Mouse (Mus musculus): ENCODE measurements around the gene Cfb.

DNA sequence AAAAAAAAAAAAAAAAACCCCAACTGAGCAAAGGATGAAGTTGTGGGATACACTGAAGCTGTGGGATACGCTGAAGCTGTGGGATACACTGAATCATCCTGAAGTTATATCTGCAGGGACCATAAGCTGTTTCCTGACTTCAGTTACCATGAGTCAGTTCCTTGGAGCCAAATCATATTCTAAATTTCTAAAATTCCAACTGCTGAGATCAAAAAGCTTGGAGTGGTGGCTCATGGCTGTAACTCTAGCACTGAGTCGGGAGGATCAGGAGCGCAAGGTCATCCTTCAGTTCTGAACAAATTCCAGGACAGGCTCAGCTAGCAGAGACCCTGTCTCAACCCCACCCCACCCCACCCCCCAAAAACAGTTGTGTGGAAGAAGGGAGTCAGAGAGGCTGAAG, 23.3 kb upstream of the Cfb start:
- no peak for TF ChIP-seq CTCF (IDR thresholded peaks at IDR 0.05; ENCODE audit: low read depth, low read length)
- TF ChIP-seq POLR2A (IDR thresholded peaks at IDR 0.05; ENCODE audit: extremely low read depth, insufficient read depth, low read length), result no peak
